Mouse (Mus musculus) liver, postnatal 0 days (tissue): ENCODE data around the gene Rbpj.

Source experiments
- CTCF ChIP-seq: sonication (generic); IDR thresholded peaks from 2 replicates; pipeline ENCODE4 v1.5.1; 2016; ENCODE audit warnings: antibody characterized with exemption, low read depth
- EP300 ChIP-seq: IDR thresholded peaks from 2 replicates; pipeline ENCODE4 v1.6.1; 2016; ENCODE audit warnings: antibody characterized with exemption, low read depth, mild to moderate bottlenecking

DNA sequence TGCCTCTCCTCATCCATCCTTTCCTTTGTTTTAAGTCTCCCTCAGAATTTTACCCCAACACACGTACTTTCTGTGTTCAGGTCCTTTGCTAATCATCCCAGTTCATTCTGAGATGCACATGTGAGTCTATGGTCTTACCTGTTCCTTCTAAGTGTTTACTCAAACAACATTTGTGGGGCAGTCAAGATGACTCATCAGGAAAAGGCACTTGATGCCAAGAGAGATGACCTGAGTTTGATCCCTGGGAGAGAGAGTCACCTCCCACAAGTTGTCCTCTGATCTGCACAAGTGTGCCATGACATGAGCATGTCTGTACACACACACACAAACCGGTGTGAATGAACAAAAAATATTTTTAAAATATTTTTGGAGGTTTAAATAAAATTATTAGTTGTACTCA is 15.1 kb downstream of the Rbpj start:
- TF ChIP-seq CTCF = no peak
- no peak for TF ChIP-seq EP300
